Mouse (Mus musculus) liver, embryonic 11.5 days (tissue): ENCODE data around the gene Col27a1. TPM values are rescaled to one million over a fixed set of nuclear protein-coding genes. Genes with fewer than 3 reads are reported as not detected.
A peak's percentile ranks its signal among the peaks of the same experiment; 100 is the strongest.

Experiments used
- ATAC-seq: fragments of 200-750 bp; cut with Nextera tagmentation; replicated peaks from 2 replicates; pipeline ENCODE4 v1.8.0; 2017; ENCODE audit warnings: moderate number of reproducible peaks, mild to moderate bottlenecking, moderate TSS enrichment, moderate library complexity; ENCODE audit not compliant: low FRiP score
- DNase-seq: peaks from one replicate; pipeline ENCODE4 v3.0.0-alpha.2; 2017; ENCODE audit warnings: low spot score
- H3K27ac ChIP-seq: fragments of 300-500 bp; sonication (generic); 2 replicates; pipeline ENCODE4 v1.5.1; 2014; ENCODE audit warnings: mild to moderate bottlenecking, low read depth, low read length, control low read depth
- H3K27me3 ChIP-seq: fragments of 300-500 bp; sonication (generic); replicated peaks from 2 replicates; pipeline ENCODE4 v1.6.1; 2014; ENCODE audit warnings: low read length, mixed read lengths; ENCODE audit not compliant: control insufficient read depth, insufficient read depth
- H3K36me3 ChIP-seq: fragments of 300-500 bp; sonication (generic); 2 replicates; pipeline ENCODE4 v1.6.1; 2014; ENCODE audit warnings: mild to moderate bottlenecking, low read length, moderate library complexity, mixed read lengths; ENCODE audit not compliant: control insufficient read depth, insufficient read depth
- H3K4me1 ChIP-seq: fragments of 300-500 bp; sonication (generic); replicated peaks from 2 replicates; pipeline ENCODE4 v1.6.1; 2014; ENCODE audit warnings: low read length, mixed read lengths; ENCODE audit not compliant: control insufficient read depth, insufficient read depth
- H3K4me2 ChIP-seq: fragments of 300-500 bp; sonication (generic); 2 replicates; pipeline ENCODE4 v1.6.1; 2014; ENCODE audit warnings: mild to moderate bottlenecking, control low read depth, moderate library complexity
- H3K4me3 ChIP-seq: fragments of 300-500 bp; sonication (generic); 2 replicates; pipeline ENCODE4 v1.5.1; 2014; ENCODE audit warnings: low read depth, low read length, control low read depth
- H3K9ac ChIP-seq: fragments of 300-500 bp; sonication (generic); 2 replicates; pipeline ENCODE4 v1.6.1; 2014; ENCODE audit warnings: low read depth, low read length, control low read depth
- H3K9me3 ChIP-seq: fragments of 300-500 bp; sonication (generic); 2 replicates; pipeline ENCODE4 v1.6.1; 2016; ENCODE audit warnings: low read length, inconsistent platforms, mixed read lengths; ENCODE audit not compliant: control insufficient read depth
- WGBS: fragments of 180-500 bp; shearing (Covaris S2); extraction: QIAGEN DNeasy Blood & Tissue Kit; methylation state at CpG from one replicate; pipeline ENCODE4 v1.1.7; 2014; 5-methylcytosine and 5-hydroxymethylcytosine counted together
- polyA plus RNA-seq: library from polyadenylated mRNA; unstranded; fragments of >200 nt; fragmentation: Nextera tagmentation; extraction: Ambion mirVana; gene quantifications from 2 replicates; pipeline ENCODE4 v1.2.1, GENCODE M21; 2014

Col27a1 gene
- polyA plus RNA-seq = 5.0 and 6.4 TPM in 2 replicates

GRCm38 (mm10) chr4:63213907-63214621 is at the start of gene Col27a1:
TSS of gene Col27a1 (plus strand) at chr4:63214004.
- peak; percentile 33 for ATAC-seq
- Histone ChIP-seq H3K27me3 (peaks cover 54% of the 10 kb centered on the region), H3K9me3 (no peaks in the 10 kb centered on the region), H3K27ac (no peak within 1 kb of the TSS), H3K4me1 (peaks cover 2% of the 10 kb centered on the region; the same call in 1 of the 2 replicates), H3K36me3 (no peaks in the 10 kb centered on the region), H3K9ac (peak within 1 kb of the TSS; percentile 47; the same call in 1 of the 2 replicates), H3K4me3 (peak within 1 kb of the TSS; percentile 64), H3K4me2 (peak within 1 kb of the TSS; percentile 85)
- DNase-seq = peak; percentile 53
- 1% methylated on average over 59 of the region's 61 CpGs for whole genome bisulfite sequencing

DNA sequence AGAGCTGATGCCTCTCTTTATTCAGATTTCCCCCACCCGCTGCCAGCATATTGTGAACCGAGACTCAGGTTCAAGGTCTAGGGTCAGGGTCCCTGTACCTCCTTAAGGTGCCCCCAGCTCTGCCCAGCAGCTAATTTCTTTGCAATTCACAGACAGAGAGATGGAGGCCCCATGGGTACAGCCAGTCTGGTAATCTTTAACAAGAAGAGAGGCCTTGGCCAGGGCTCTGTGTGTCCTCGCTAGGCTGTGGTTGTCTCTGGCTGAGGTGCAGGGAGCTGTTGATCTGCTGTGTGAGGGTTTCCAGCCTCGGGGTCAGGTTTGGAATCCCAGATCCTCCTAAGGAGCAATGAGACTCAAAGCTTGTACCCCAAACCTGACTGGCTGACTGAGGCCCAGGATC is 48.2 kb upstream of the Col27a1 start:
- Histone ChIP-seq H3K36me3 (no peaks in the 10 kb centered on the region), H3K4me1 (no peaks in the 10 kb centered on the region), H3K4me2 (no peak overlapping the region), H3K4me3 (no peak overlapping the region), H3K9me3 (no peaks in the 10 kb centered on the region), H3K9ac (no peak overlapping the region), H3K27ac (no peak overlapping the region), H3K27me3 (0 out of 2 replicates have a peak, but pooled peaks cover 3% of the 10 kb centered on the region)
- 73% methylated on average over 4 of the region's 4 CpGs for WGBS
- DNase-seq = no peak
- no peak for ATAC-seq

DNA sequence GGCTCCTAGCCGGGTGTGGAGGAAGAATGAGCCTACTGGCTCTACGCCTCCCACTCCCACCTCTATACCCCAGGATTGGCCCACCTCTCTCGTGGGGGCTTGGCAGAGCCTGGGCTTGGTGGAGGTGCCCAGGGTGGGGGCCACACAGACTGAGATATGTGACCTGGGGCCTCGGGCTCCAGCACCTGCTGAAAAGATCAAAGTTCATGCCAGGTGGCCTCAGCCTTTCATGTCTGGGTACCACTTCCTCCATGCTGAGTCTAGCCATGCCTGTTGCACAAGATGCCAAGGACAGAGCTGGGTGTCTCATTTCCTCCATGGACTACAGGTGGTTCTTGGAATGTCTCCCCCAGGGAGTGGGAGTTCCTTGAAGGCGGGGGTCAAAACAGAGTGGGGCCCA is 47.5 kb upstream of the Col27a1 start:
- H3K4me3 ChIP-seq = no peak overlapping the region
- DNase-seq = no peak
- H3K4me1 ChIP-seq = no peaks in the 10 kb centered on the region
- H3K9ac ChIP-seq = no peak overlapping the region
- no peak overlapping the region for H3K27ac ChIP-seq
- H3K36me3 ChIP-seq = no peaks in the 10 kb centered on the region
- 75% methylated on average over 5 of the region's 5 CpGs for WGBS
- no peaks in the 10 kb centered on the region for H3K9me3 ChIP-seq
- H3K4me2 ChIP-seq = no peak overlapping the region
- peaks cover 7% of the 10 kb centered on the region; the same call in 1 of the 2 replicates for H3K27me3 ChIP-seq
- ATAC-seq = no peak

GRCm38 (mm10) chr4:63170061-63170460 is 43.7 kb upstream of the Col27a1 start:
- Histone ChIP-seq H3K9ac (no peak overlapping the region), H3K4me3 (no peak overlapping the region), H3K36me3 (no peaks in the 10 kb centered on the region), H3K27me3 (peaks cover 8% of the 10 kb centered on the region; the same call in 1 of the 2 replicates), H3K27ac (no peak overlapping the region), H3K9me3 (no peaks in the 10 kb centered on the region), H3K4me1 (no peaks in the 10 kb centered on the region), H3K4me2 (no peak overlapping the region)
- no peak for DNase-seq
- ATAC-seq = no peak
- WGBS = 84% methylated on average over 4 of the region's 4 CpGs

GRCm38 (mm10) chr4:63171122-63171521 is 42.7 kb upstream of the Col27a1 start:
- Histone ChIP-seq H3K4me1 (no peaks in the 10 kb centered on the region), H3K36me3 (no peaks in the 10 kb centered on the region), H3K4me3 (peak overlapping the region; percentile 40), H3K9me3 (no peaks in the 10 kb centered on the region), H3K9ac (no peak overlapping the region), H3K4me2 (peak overlapping the region; percentile 54), H3K27me3 (peaks cover 8% of the 10 kb centered on the region; the same call in 1 of the 2 replicates), H3K27ac (peak overlapping the region; percentile 25; the same call in 1 of the 2 replicates)
- ATAC-seq = no peak
- 40% methylated on average over 24 of the region's 24 CpGs for WGBS
- DNase-seq = no peak

GRCm38 (mm10) chr4:63171969-63172685 is 41.7 kb upstream of the Col27a1 start, which contains the start of gene Kif12:
TSS of gene Kif12 (minus strand) at chr4:63172131.
- Histone ChIP-seq H3K9ac (no peak within 1 kb of the TSS), H3K36me3 (no peaks in the 10 kb centered on the region), H3K4me2 (peak within 1 kb of the TSS; percentile 54), H3K4me3 (peak within 1 kb of the TSS; percentile 40), H3K9me3 (no peaks in the 10 kb centered on the region), H3K27ac (peak within 1 kb of the TSS; percentile 25; the same call in 1 of the 2 replicates), H3K27me3 (peaks cover 8% of the 10 kb centered on the region; the same call in 1 of the 2 replicates), H3K4me1 (no peaks in the 10 kb centered on the region)
- ATAC-seq (peak; percentile 66), DNase-seq (no peak)
- 55% methylated on average over 4 of the region's 4 CpGs for WGBS

DNA sequence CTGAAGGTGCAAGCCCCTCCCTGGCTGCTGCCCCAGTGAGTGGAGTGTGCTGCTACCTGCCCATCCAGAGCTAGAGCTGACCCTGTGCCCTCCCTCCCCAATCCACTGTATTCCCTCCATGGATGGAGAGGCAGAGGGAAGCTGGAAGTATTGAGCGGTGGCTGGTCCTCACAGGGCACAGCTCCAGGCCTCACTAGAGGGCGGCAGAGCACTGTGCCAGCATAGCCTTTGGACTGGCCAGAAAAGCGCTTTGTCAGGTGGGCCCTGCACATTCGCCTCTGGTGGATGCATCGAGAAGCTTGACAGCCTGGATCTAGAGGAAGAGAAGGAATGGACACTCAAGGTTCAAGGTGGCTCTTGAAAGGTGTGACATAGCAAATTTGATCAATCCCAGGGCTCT is 32.2 kb upstream of the Col27a1 start:
- Histone ChIP-seq H3K4me3 (no peak overlapping the region), H3K36me3 (no peaks in the 10 kb centered on the region), H3K9me3 (no peaks in the 10 kb centered on the region), H3K4me2 (no peak overlapping the region), H3K9ac (no peak overlapping the region), H3K27me3 (no peaks in the 10 kb centered on the region), H3K27ac (no peak overlapping the region), H3K4me1 (no peaks in the 10 kb centered on the region)
- DNase-seq (no peak), ATAC-seq (peak; percentile 57; the same call in 1 of the 2 replicates)
- WGBS = 13% methylated on average over 5 of the region's 5 CpGs

DNA sequence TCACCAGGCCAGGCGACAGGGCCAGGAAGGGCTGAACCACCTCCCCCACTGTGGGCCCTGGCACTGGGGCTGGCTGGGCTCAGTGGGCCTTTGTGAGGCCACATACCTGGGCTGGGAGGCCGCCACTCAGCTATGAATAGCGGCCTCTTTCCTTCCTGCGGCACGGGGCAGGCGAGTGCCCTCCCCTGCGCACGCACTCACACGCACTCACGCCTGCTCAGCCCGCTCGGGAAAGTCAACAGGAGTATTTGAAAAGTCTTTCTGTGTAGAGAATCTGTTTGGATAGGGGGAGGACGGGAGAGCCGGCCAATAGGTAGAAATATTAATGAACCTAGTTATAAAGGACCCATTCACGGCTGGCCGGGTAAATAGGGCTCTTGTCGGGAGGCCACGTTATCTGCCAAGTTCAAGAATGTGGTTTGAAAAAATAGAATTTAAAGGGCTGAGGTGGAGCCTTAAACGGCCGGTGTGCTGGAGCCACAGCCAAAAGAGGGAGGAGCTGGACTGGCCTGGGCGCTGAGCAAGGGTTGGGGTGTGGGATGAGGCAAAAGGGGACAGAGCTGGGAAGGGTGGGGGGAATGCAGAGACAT is 27.4 kb upstream of the Col27a1 start:
- no peak overlapping the region for H3K27ac ChIP-seq
- no peaks in the 10 kb centered on the region for H3K27me3 ChIP-seq
- DNase-seq (no peak), ATAC-seq (0 out of 2 replicates have a peak, but pooled peaks have one; percentile 39)
- no peaks in the 10 kb centered on the region for H3K36me3 ChIP-seq
- no peaks in the 10 kb centered on the region for H3K9me3 ChIP-seq
- no peak overlapping the region for H3K9ac ChIP-seq
- H3K4me1 ChIP-seq = no peaks in the 10 kb centered on the region; the same call in 1 of the 2 replicates
- peak overlapping the region; percentile 16; the same call in 1 of the 2 replicates for H3K4me2 ChIP-seq
- no peak overlapping the region for H3K4me3 ChIP-seq
- WGBS = 55% methylated on average over 21 of the region's 21 CpGs
